Mouse (Mus musculus) heart, postnatal 36 days (tissue): ENCODE results near the gene Camta1. TPM values are rescaled to one million over a fixed set of nuclear protein-coding genes. Genes with fewer than 3 reads are reported as not detected.
A peak's percentile ranks its signal among the peaks of the same experiment; 100 is the strongest.

Source experiments
- DNase-seq, 2 experiments: peaks; one replicate each; pipeline ENCODE4 v3.0.0; 2021 to 2022
- intact Hi-C: fragments of 180-260 bp; cut with DNase I; formaldehyde crosslinking; loops from one replicate; pipeline ENCODE4 v1.15.1; 2025
- total RNA-seq, 2 experiments: library from RNA; stranded (reverse); gene quantifications; 2 replicates each; pipeline ENCODE4 v1.2.3; 2021

Camta1 gene
- total RNA-seq, 2 experiments from 2014 or later, result 217 to 218 TPM

- intact Hi-C loops, result no loop called here
- peak; percentile 59 to 61 for DNase-seq
Observed at GRCm38 (mm10) chr4:151186447-151186846, 675.2 kb downstream of the Camta1 start.

- no peak for DNase-seq
- intact Hi-C loops, result no loop called here
Observed at GRCm38 (mm10) chr4:151185750-151186149, 675.9 kb downstream of the Camta1 start.

- no peak for DNase-seq
- intact Hi-C loops, result no loop called here
Observed at GRCm38 (mm10) chr4:151180394-151180902, 681.2 kb downstream of the Camta1 start.

GRCm38 (mm10) chr4:151179639-151180038, 682.0 kb downstream of the Camta1 start:
- DNase-seq, result no peak
- intact Hi-C loops, result no loop called here

GRCm38 (mm10) chr4:151178970-151179378, 682.7 kb downstream of the Camta1 start:
- peak in 1 of 2 experiments; percentile 31 for DNase-seq

GRCm38 (mm10) chr4:151172526-151172925, 689.1 kb downstream of the Camta1 start:
- intact Hi-C loops, result no loop called here
- no peak for DNase-seq

More at GRCm38 (mm10) chr4:151178970-151179378, 682.7 kb downstream of the Camta1 start:
- intact Hi-C loops, result no loop called here

GRCm38 (mm10) chr4:151171117-151171516, 690.6 kb downstream of the Camta1 start:
- no peak for DNase-seq
- intact Hi-C loops, result no loop called here

- intact Hi-C loops, result no loop called here
- no peak for DNase-seq
Observed at GRCm38 (mm10) chr4:151170658-151171057, 691.0 kb downstream of the Camta1 start.

- intact Hi-C loops, result no loop called here
Observed at GRCm38 (mm10) chr4:151166969-151167368, 694.7 kb downstream of the Camta1 start.

GRCm38 (mm10) chr4:151165539-151165938, 696.1 kb downstream of the Camta1 start:
- DNase-seq, result peak; percentile 89 to 92
- intact Hi-C loops, result no loop called here

More at GRCm38 (mm10) chr4:151166969-151167368, 694.7 kb downstream of the Camta1 start:
- DNase-seq, result no peak

- intact Hi-C loops, result no loop called here
- DNase-seq, result no peak
Observed at GRCm38 (mm10) chr4:151164309-151164708, 697.4 kb downstream of the Camta1 start.

GRCm38 (mm10) chr4:151161869-151162268, 699.8 kb downstream of the Camta1 start:
- DNase-seq, result no peak
- intact Hi-C loops, result no loop called here

GRCm38 (mm10) chr4:151160932-151161331, 700.7 kb downstream of the Camta1 start:
- no peak for DNase-seq
- intact Hi-C loops, result no loop called here

- intact Hi-C loops, result no loop called here
- no peak for DNase-seq
Observed at GRCm38 (mm10) chr4:151160476-151160875, 701.2 kb downstream of the Camta1 start.

- intact Hi-C loops, result loop anchor here (5.0 to 10.0 kb wide), 3 partner anchors 457 to 699 kb away; no protein-coding TSS in a partner anchor
- DNase-seq, result no peak
Observed at GRCm38 (mm10) chr4:151158250-151158649, 703.4 kb downstream of the Camta1 start.

- peak; percentile 82 to 91 for DNase-seq
- intact Hi-C loops, result loop anchor here (1.0 to 10.0 kb wide), 5 partner anchors 126 to 700 kb away; no protein-coding TSS in a partner anchor
Observed at GRCm38 (mm10) chr4:151156904-151157303, 704.8 kb downstream of the Camta1 start.

GRCm38 (mm10) chr4:151155587-151155986, 706.1 kb downstream of the Camta1 start:
- no peak for DNase-seq
- intact Hi-C loops, result loop anchor here (2.0 to 10.0 kb wide), 4 partner anchors 459 to 767 kb away; no protein-coding TSS in a partner anchor

GRCm38 (mm10) chr4:151154306-151154705, 707.4 kb downstream of the Camta1 start:
- intact Hi-C loops, result loop anchor here (2.0 to 10.0 kb wide), 3 partner anchors 460 to 768 kb away; no protein-coding TSS in a partner anchor
- DNase-seq, result no peak

- intact Hi-C loops, result loop anchor here (10.0 kb wide), 2 partner anchors 463 to 623 kb away; no protein-coding TSS in a partner anchor
- no peak for DNase-seq
Observed at GRCm38 (mm10) chr4:151152010-151152409, 709.7 kb downstream of the Camta1 start.

GRCm38 (mm10) chr4:151150842-151151241, 710.8 kb downstream of the Camta1 start:
- no peak for DNase-seq
- intact Hi-C loops, result loop anchor here (10.0 kb wide), 2 partner anchors 464 to 624 kb away; no protein-coding TSS in a partner anchor

GRCm38 (mm10) chr4:151150115-151150514, 711.6 kb downstream of the Camta1 start:
- intact Hi-C loops, result loop anchor here (10.0 kb wide), 2 partner anchors 465 to 625 kb away; no protein-coding TSS in a partner anchor
- no peak for DNase-seq

GRCm38 (mm10) chr4:151147541-151147940, 714.1 kb downstream of the Camta1 start:
- no peak for DNase-seq
- intact Hi-C loops, result no loop called here
